Mouse (Mus musculus) hindbrain, embryonic 15.5 days (tissue): ENCODE data around the gene Klre1. TPM values are rescaled to one million over a fixed set of nuclear protein-coding genes. Genes with fewer than 3 reads are reported as not detected.

Experiments used
- ATAC-seq: fragments of 200-750 bp; cut with Nextera tagmentation; 2 replicates; pipeline ENCODE4 v1.8.0; 2017; ENCODE audit warnings: low read depth, moderate number of reproducible peaks, moderate TSS enrichment; ENCODE audit not compliant: low FRiP score
- H3K27ac ChIP-seq: fragments of 300-500 bp; sonication (generic); replicated peaks from 2 replicates; pipeline ENCODE4 v1.5.1; 2015; ENCODE audit warnings: mild to moderate bottlenecking, inconsistent platforms
- H3K27me3 ChIP-seq: fragments of 300-500 bp; sonication (generic); 2 replicates; pipeline ENCODE4 v1.6.1; 2015; ENCODE audit warnings: control low read depth, inconsistent platforms
- H3K36me3 ChIP-seq: fragments of 300-500 bp; sonication (generic); 2 replicates; pipeline ENCODE4 v1.6.1; 2015; ENCODE audit warnings: control low read depth, inconsistent platforms
- H3K4me1 ChIP-seq: fragments of 300-500 bp; sonication (generic); replicated peaks from 2 replicates; pipeline ENCODE4 v1.6.1; 2015; ENCODE audit warnings: control low read depth, inconsistent platforms
- H3K4me2 ChIP-seq: fragments of 300-500 bp; sonication (generic); 2 replicates; pipeline ENCODE4 v1.6.1; 2015; ENCODE audit warnings: moderate library complexity, mild to moderate bottlenecking, inconsistent platforms
- H3K4me3 ChIP-seq: fragments of 300-500 bp; sonication (generic); 2 replicates; pipeline ENCODE4 v1.5.1; 2015; ENCODE audit warnings: mild to moderate bottlenecking, inconsistent platforms
- H3K9ac ChIP-seq: fragments of 300-500 bp; sonication (generic); 2 replicates; pipeline ENCODE4 v1.6.1; 2015; ENCODE audit warnings: inconsistent platforms
- H3K9me3 ChIP-seq: fragments of 300-500 bp; sonication (generic); 2 replicates; pipeline ENCODE4 v1.6.1; 2016; ENCODE audit warnings: control low read depth, inconsistent platforms
- WGBS: fragments of 180-500 bp; shearing (Covaris S2); methylation state at CpG from one replicate; pipeline ENCODE4 v1.1.7; 2015; 5-methylcytosine and 5-hydroxymethylcytosine counted together
- polyA plus RNA-seq: library from polyadenylated mRNA; unstranded; fragments of >200 nt; fragmentation: Nextera tagmentation; extraction: Ambion mirVana; gene quantifications from 2 replicates; pipeline ENCODE4 v1.2.1, GENCODE M21; 2015

Gene Klre1
- 0.16 TPM in 1 of 2 replicates, not detected in the other for polyA plus RNA-seq

DNA sequence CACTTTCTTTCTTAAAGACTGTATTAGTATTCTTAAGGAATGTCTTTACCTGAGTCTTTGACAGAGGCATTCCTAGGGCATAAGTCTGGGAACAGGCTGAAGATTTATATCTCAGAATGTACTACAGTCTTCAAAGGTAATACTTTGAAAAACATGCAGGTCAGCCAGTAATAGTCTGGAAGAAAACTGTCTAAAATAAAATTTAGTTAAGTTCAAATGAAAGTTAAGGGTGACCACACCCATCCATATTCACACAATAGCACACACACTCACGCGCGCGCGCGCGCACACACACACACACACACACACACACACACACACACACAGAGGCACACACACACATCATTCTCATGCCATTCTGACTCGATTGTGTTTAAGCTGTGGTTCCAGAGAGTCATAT lies at the start of gene Klre1:
Klre1 (plus strand) TSS at position 301 of the 400 bp plus-strand sequence.
- WGBS: 92% methylated on average over 8 of the region's 8 CpGs
- Histone ChIP-seq H3K36me3 (no peaks in the 10 kb centered on the region), H3K4me3 (no peak within 1 kb of the TSS), H3K9ac (no peak within 1 kb of the TSS), H3K4me2 (no peak within 1 kb of the TSS), H3K27ac (no peak within 1 kb of the TSS), H3K9me3 (no peaks in the 10 kb centered on the region), H3K4me1 (no peaks in the 10 kb centered on the region), H3K27me3 (no peaks in the 10 kb centered on the region)
- no peak for ATAC-seq

DNA sequence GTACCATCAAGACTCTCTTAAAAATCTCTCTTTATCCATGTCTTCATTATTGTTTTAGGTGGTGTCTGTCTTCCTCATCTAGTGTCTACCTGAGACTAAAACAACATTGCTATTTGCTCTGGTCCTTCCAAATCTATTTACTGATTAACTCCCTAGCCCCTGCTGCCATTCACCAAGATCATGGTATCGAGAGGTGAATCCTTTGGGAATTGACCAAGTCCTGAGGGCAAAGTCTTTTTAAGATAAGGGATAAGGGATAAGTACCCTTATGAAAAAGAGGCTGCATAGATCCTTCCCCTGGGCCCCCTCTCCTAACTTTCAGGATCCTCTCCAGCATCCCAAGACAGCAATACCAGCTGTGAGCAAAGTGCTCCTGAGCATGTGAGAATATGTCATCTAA lies 48.1 kb upstream of the Klre1 start:
- WGBS: 91% methylated on average over 1 of the region's 1 CpGs

DNA sequence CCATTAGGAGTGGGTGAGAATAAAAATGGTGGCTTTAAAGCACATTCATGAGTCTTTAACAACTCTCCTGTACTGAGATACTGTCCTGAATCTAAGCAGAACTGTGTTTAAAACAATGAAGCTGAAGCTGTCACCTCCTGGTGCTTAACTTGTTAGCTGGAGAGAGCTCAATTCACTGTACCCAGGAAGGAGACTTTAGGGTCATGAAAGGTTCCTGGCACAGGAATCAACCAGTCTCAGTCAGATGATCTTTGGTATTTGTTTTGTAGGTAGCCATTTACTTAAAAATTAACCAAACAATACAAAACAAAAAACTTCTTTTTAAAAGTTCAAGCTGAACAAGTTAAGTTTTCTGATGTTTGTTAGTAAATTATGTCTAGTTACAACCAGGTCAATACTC lies 47.4 kb upstream of the Klre1 start:
- H3K27me3 ChIP-seq: no peaks in the 10 kb centered on the region
- no peak for ATAC-seq
- H3K4me1 ChIP-seq: peaks cover 16% of the 10 kb centered on the region

More for the DNA sequence above, 48.1 kb upstream of the Klre1 start:
- ATAC-seq: no peak
- Histone ChIP-seq H3K9ac (no peak overlapping the region), H3K9me3 (no peaks in the 10 kb centered on the region), H3K27me3 (no peaks in the 10 kb centered on the region), H3K4me2 (no peak overlapping the region), H3K27ac (no peak overlapping the region), H3K4me3 (no peak overlapping the region), H3K4me1 (peaks cover 9% of the 10 kb centered on the region), H3K36me3 (no peaks in the 10 kb centered on the region)

DNA sequence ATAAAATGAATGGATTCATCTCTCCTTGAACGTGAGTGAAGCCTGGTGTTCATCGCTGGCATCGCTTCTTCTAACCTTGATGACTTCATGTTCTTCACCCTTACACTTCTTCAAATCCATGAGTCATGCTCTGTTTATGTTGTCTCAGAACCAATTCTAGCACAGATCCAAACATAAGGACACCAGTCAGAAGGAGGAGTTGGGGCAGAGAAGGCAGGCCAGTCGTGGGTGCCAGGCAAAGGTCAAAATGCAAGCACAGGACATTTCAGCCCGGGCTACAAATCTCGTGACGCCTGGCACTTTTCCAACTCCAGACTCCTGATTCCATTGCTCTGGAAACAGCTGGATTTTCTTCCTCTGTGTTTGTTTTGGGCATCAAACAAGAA lies 45.2 kb upstream of the Klre1 start:
- Histone ChIP-seq H3K4me2 (peak overlapping the region; percentile 75), H3K4me1 (peaks cover 33% of the 10 kb centered on the region), H3K27me3 (no peaks in the 10 kb centered on the region), H3K4me3 (peak overlapping the region; percentile 96), H3K27ac (peak overlapping the region; percentile 85), H3K36me3 (peaks cover 3% of the 10 kb centered on the region; the same call in 1 of the 2 replicates), H3K9ac (peak overlapping the region; percentile 93), H3K9me3 (no peaks in the 10 kb centered on the region)
- ATAC-seq: peak; percentile 42
- 31% methylated on average over 7 of the region's 7 CpGs for WGBS

More for the DNA sequence above, 47.4 kb upstream of the Klre1 start:
- H3K4me3 ChIP-seq: no peak overlapping the region
- H3K9ac ChIP-seq: no peak overlapping the region
- H3K36me3 ChIP-seq: no peaks in the 10 kb centered on the region
- H3K9me3 ChIP-seq: no peaks in the 10 kb centered on the region
- H3K27ac ChIP-seq: no peak overlapping the region
- H3K4me2 ChIP-seq: no peak overlapping the region

DNA sequence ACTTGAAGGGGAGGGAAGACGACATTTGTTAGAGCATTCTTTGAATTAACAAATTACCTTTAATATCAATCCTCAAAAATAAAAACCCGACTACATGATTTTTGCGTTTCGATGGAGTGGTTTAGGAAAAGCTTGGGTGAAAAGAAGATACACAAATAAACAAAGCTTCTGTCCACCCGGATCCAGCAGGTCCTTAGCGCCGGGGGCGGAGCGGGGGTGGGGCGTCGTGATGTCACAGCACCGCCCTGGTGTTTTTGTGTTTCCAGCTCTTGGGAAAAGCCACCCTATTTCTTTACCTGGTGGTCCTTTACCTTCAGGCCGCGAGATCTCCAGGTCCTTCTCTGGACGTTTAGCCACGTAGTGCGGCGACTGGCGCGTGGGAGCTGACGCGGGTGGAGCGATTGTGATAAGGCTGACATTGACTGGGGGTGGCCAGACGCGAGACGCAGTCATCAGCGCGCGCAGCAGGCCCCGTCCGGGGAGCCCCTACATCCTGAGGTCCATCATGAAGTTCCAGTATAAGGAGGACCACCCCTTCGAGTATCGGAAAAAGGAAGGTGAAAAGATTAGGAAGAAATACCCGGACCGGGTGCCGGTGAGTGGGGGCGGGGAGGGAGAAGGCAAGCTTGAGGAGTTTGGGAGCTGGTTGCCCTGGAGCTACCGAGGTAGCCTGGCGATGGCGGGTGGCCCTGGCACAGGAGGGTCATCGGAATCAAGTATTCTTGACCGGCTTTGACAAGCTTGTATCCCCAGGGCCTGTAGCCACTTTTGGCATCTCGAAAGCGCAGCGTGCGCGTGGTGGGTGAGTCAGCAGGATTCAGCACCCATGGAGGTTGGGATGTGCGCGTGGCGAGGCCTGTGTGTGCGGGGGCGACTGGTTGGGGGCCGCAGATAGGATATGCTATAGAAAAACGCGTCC lies 44.5 kb upstream of the Klre1 start, which contains the start of gene Gabarapl1:
Gabarapl1 (plus strand) TSS at position 219 of the 919 bp plus-strand sequence.
- WGBS: under 1% methylated on average over 55 of the region's 55 CpGs
- H3K9me3 ChIP-seq: no peaks in the 10 kb centered on the region
- peaks cover 33% of the 10 kb centered on the region for H3K4me1 ChIP-seq
- no peaks in the 10 kb centered on the region for H3K27me3 ChIP-seq
- peak within 1 kb of the TSS; percentile 85 for H3K27ac ChIP-seq
- ATAC-seq: peak; percentile 85
- peak within 1 kb of the TSS; percentile 96 for H3K4me3 ChIP-seq
- H3K36me3 ChIP-seq: peaks cover 5% of the 10 kb centered on the region
- peak within 1 kb of the TSS; percentile 75 for H3K4me2 ChIP-seq
- H3K9ac ChIP-seq: peak within 1 kb of the TSS; percentile 93

DNA sequence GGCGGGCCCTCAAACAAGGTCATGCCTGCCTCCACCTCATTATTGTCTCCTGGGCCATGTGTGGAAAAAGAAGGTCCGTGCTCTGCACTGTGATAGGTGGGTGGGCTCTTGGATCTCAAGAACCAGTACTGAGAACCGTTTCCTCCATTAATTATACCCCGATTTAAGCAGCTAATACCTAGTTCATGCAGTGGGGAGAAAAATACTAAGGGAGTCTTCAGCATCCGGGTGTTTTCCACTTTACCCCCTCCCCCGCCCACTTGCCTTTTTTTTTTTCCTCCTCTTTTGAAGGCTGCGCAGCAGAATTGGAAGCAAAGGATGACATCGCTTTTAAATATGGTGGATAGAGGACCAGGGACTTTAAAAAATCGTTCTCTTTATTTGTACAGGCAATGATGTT lies 43.6 kb upstream of the Klre1 start:
- Histone ChIP-seq H3K4me1 (peaks cover 33% of the 10 kb centered on the region), H3K27ac (peak overlapping the region; percentile 85), H3K4me3 (peak overlapping the region; percentile 96), H3K36me3 (peaks cover 14% of the 10 kb centered on the region), H3K9me3 (no peaks in the 10 kb centered on the region), H3K4me2 (peak overlapping the region; percentile 75), H3K27me3 (no peaks in the 10 kb centered on the region), H3K9ac (peak overlapping the region; percentile 93)
- 7% methylated on average over 9 of the region's 9 CpGs for WGBS
- ATAC-seq: peak; percentile 68

DNA sequence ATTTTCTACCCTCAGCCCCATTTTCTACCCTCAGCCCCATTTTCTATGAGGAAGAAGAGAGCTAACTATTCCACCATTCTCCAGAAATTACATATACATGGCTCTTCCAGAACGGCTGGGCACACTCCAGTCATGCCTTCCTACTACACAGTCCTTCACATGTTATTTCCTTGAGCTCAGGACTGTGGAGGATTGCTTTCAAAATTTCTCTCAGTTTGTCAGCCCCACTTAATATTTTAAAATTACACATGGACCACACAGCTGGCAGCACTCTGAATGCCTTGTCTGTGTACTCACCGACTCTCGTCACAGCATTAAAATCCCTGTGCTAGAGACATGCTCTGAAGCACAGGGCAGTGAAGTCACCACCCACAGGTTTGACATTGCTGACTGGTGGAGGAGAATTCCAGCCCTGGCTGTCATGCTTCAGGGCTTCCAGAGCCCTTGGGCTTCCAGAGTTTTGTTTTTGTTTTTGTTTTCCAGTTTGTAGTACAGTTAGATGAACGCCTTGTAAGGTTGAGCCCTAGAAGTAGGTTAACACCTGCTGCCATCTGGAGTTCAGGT lies 43.0 kb upstream of the Klre1 start:
- H3K36me3 ChIP-seq: peaks cover 21% of the 10 kb centered on the region
- WGBS: 32% methylated on average over 4 of the region's 4 CpGs
- peak; percentile 35; the same call in 1 of the 2 replicates for ATAC-seq
- no peaks in the 10 kb centered on the region for H3K27me3 ChIP-seq
- peak overlapping the region; percentile 75 for H3K4me2 ChIP-seq
- peak overlapping the region; percentile 96 for H3K4me3 ChIP-seq
- H3K4me1 ChIP-seq: peaks cover 33% of the 10 kb centered on the region
- H3K27ac ChIP-seq: peak overlapping the region; percentile 85
- no peaks in the 10 kb centered on the region for H3K9me3 ChIP-seq
- H3K9ac ChIP-seq: peak overlapping the region; percentile 93

DNA sequence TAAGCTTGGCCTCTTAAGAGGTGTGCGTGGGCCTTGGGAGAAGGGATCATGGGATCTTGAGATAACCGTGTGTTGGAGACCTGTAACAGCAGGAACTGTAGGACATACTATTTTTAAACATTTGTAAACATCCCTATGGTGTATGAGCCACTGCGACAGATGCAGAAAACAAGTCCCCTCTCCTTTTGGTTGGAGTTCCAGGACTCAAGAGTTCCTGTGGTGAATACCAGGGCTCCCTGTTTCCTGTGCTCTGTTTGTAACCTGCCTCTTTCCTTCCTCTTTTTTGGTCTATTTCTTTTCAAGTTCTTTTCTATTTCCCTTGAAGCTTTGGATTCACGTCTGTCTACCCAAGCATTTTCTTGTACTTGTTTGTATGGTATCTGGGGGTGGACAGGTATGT lies 42.0 kb upstream of the Klre1 start:
- Histone ChIP-seq H3K27ac (no peak overlapping the region), H3K4me1 (peaks cover 33% of the 10 kb centered on the region), H3K4me3 (peak overlapping the region; percentile 96; the same call in 1 of the 2 replicates), H3K9ac (no peak overlapping the region), H3K9me3 (no peaks in the 10 kb centered on the region), H3K4me2 (peak overlapping the region; percentile 75), H3K27me3 (no peaks in the 10 kb centered on the region), H3K36me3 (peaks cover 31% of the 10 kb centered on the region)
- ATAC-seq: no peak
- 78% methylated on average over 4 of the region's 4 CpGs for WGBS

DNA sequence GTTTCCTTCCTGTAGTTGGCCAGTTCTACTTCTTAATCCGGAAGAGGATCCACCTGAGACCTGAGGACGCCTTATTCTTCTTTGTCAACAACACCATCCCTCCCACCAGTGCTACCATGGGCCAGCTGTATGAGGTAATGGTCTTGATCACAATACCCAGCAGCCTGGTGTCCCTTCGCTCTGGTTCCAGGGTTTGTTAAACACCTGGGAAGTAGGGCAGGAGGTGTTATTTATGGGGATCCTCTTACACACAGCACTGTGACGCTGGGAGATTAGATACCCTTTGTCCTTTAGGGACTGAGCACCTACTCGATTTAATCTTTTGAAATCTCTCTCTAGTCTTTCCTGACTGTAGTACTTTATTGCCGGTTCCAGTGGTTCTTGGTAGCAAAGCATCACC lies 39.1 kb upstream of the Klre1 start:
- no peak overlapping the region for H3K4me2 ChIP-seq
- no peaks in the 10 kb centered on the region for H3K9me3 ChIP-seq
- no peak overlapping the region for H3K9ac ChIP-seq
- H3K36me3 ChIP-seq: peaks cover 43% of the 10 kb centered on the region
- no peak overlapping the region for H3K4me3 ChIP-seq
- ATAC-seq: no peak
- no peak overlapping the region for H3K27ac ChIP-seq
- no peaks in the 10 kb centered on the region for H3K27me3 ChIP-seq
- peaks cover 26% of the 10 kb centered on the region for H3K4me1 ChIP-seq
- WGBS: 87% methylated on average over 6 of the region's 6 CpGs

DNA sequence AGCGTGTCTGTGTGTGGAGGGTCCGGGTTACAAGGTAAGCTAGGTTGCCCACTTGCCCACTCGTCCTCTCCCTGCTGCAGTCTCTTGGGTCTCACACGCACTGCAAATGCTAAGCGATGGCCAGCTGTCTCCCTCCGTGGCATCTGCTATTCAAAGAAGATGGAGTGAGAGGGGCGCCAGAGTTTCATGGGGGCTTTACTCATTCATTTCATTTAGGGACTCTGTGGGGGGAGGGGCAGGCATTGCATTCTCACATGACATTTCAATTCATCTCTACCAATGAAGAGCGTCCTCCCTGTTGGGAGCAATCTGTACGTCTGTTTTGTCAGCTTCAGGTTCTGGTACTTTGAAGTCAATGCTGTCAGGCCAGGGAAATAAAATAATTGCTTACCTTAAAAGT lies 35.8 kb upstream of the Klre1 start:
- 29% methylated on average over 9 of the region's 9 CpGs for WGBS
- Histone ChIP-seq H3K27me3 (no peaks in the 10 kb centered on the region), H3K4me1 (peaks cover 4% of the 10 kb centered on the region), H3K4me3 (no peak overlapping the region), H3K9me3 (no peaks in the 10 kb centered on the region), H3K27ac (no peak overlapping the region), H3K9ac (no peak overlapping the region), H3K4me2 (no peak overlapping the region), H3K36me3 (peaks cover 43% of the 10 kb centered on the region)
- no peak for ATAC-seq

DNA sequence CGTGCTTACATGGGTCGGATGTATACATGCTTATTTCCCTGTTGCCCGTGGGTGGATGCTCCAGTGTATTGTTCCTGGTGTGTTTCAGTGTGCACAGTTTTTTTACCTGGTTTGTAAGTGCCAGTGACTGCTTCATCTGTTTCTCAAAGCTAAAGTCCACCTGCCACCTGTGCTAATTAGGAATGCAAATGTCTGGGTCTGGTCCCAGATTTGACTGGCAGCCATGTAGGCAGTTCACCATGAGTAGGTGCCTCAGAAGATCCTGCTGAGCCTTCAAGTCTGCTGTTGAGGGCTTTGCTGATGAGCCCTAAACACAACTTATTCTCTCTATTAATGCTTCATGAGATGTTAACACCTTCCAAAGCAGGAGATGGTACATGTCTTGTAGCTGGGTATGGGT lies 35.2 kb upstream of the Klre1 start:
- Histone ChIP-seq H3K27me3 (no peaks in the 10 kb centered on the region), H3K4me1 (peaks cover 3% of the 10 kb centered on the region; the same call in 1 of the 2 replicates), H3K36me3 (peaks cover 40% of the 10 kb centered on the region), H3K4me3 (no peak overlapping the region), H3K27ac (no peak overlapping the region), H3K9ac (no peak overlapping the region), H3K4me2 (no peak overlapping the region), H3K9me3 (no peaks in the 10 kb centered on the region)
- no peak for ATAC-seq
- 89% methylated on average over 3 of the region's 3 CpGs for WGBS
